Mouse (Mus musculus) forebrain, embryonic 14.5 days (tissue): ENCODE measurements at regions not wholly inside any gene's neighbourhood (a gene's known extent, or its start where the extent isn't known, plus 50 kb on each side); places are given as distances from the start of the nearest gene placed in this dataset.

Experiments
- ATAC-seq: fragments of 200-750 bp; cut with Nextera tagmentation; 2 replicates; pipeline ENCODE4 v1.8.0; 2017; ENCODE audit warnings: mild to moderate bottlenecking, moderate library complexity
- DNase-seq: peaks from one replicate; pipeline ENCODE4 v3.0.0-alpha.2; 2015; ENCODE audit warnings: low spot score
- H3K27ac ChIP-seq: fragments of 300-500 bp; sonication (generic); 2 replicates; pipeline ENCODE4 v1.5.1; 2014; ENCODE audit warnings: low read depth, mild to moderate bottlenecking, control low read depth, low read length, moderate library complexity
- H3K27me3 ChIP-seq: fragments of 300-500 bp; sonication (generic); replicated peaks from 2 replicates; pipeline ENCODE4 v1.6.1; 2014; ENCODE audit warnings: low read length, control low read depth, mixed read lengths; ENCODE audit not compliant: control insufficient read depth, insufficient read depth
- H3K36me3 ChIP-seq: fragments of 300-500 bp; sonication (generic); 2 replicates; pipeline ENCODE4 v1.6.1; 2014; ENCODE audit warnings: low read length, control low read depth; ENCODE audit not compliant: control insufficient read depth, insufficient read depth
- H3K4me1 ChIP-seq: fragments of 300-500 bp; sonication (generic); 2 replicates; pipeline ENCODE4 v1.6.1; 2014; ENCODE audit warnings: antibody characterized with exemption, low read length, control low read depth; ENCODE audit not compliant: control insufficient read depth, insufficient read depth
- H3K4me2 ChIP-seq: fragments of 300-500 bp; sonication (generic); 2 replicates; pipeline ENCODE4 v1.6.1; 2014; ENCODE audit warnings: mild to moderate bottlenecking, control low read depth, low read length
- H3K4me3 ChIP-seq: fragments of 300-500 bp; sonication (generic); 2 replicates; pipeline ENCODE4 v1.5.1; 2014; ENCODE audit warnings: low read depth, low read length, control low read depth
- H3K9ac ChIP-seq: fragments of 300-500 bp; sonication (generic); 2 replicates; pipeline ENCODE4 v1.6.1; 2014; ENCODE audit warnings: mild to moderate bottlenecking, low read length, control low read depth, moderate library complexity
- H3K9me3 ChIP-seq: fragments of 300-500 bp; sonication (generic); replicated peaks from 2 replicates; pipeline ENCODE4 v1.6.1; 2016; ENCODE audit warnings: low read length, control low read depth, mixed read lengths; ENCODE audit not compliant: control insufficient read depth
- WGBS: fragments of 180-500 bp; shearing (Covaris S2); extraction: QIAGEN DNeasy Blood & Tissue Kit; methylation state at CpG from one replicate; pipeline ENCODE4 v1.1.7; 2014; 5-methylcytosine and 5-hydroxymethylcytosine counted together

- Histone ChIP-seq H3K9ac (no peak overlapping the region), H3K27ac (no peak overlapping the region), H3K36me3 (no peaks in the 10 kb centered on the region), H3K4me3 (no peak overlapping the region), H3K9me3 (no peaks in the 10 kb centered on the region), H3K27me3 (no peaks in the 10 kb centered on the region), H3K4me2 (no peak overlapping the region), H3K4me1 (no peaks in the 10 kb centered on the region)
- WGBS, result 82% methylated on average over 4 of the region's 4 CpGs
- ATAC-seq (no peak), DNase-seq (no peak)
These were observed 426.8 kb downstream of the Tns3 start for GRCm38 (mm10) chr11:8237556-8237955.

DNA sequence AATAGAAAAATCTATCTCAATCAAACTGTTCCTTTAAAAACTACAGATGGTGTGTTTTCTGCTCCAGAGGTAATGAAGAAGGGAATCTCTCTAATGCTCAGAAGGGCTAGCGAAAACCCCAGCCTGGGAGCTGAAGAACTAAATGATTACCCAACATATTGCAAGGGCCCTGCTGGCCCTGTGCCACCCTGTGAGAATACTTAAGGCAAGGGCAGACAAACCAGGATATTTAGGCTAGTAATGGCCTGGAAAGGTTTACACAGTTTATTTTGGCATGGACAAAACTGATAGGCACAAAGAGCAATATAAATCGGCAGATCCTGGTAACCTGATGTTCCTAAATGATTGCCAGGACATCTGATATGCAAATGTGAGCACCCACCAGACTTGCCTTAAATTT, 428.3 kb downstream of the Tns3 start:
- no peak overlapping the region for H3K27ac ChIP-seq
- no peak overlapping the region for H3K4me2 ChIP-seq
- no peaks in the 10 kb centered on the region for H3K4me1 ChIP-seq
- WGBS, result 76% methylated on average over 2 of the region's 2 CpGs
- no peaks in the 10 kb centered on the region for H3K27me3 ChIP-seq
- no peak for ATAC-seq
- H3K36me3 ChIP-seq, result no peaks in the 10 kb centered on the region
- no peak overlapping the region for H3K9ac ChIP-seq
- H3K4me3 ChIP-seq, result no peak overlapping the region
- no peaks in the 10 kb centered on the region for H3K9me3 ChIP-seq
- DNase-seq, result peak; percentile 11

DNA sequence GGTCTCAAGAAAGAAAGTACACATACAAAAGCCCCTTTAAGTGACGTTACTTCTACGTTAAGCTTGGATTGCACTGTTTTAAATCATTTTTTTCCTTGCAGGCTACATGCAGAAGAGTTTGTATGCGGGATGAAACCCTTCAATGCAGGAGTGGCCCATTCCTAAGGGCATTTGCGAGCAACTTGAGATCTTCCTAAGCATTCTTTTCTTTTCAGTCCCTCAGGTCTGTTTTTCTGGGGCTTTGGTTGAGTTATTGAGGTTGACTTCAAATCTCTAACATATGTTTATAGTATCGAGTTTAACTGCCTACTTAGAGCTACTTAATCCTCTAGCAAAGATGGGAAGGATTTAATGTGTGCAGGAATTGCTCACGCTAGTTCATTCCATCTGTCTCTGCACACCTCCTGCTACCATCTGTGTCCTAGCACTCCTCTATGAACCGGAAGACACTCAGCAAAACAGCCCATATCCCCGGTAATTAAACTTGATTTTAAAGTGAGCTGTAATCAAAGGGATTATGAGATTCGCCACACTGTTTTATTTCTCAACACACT, 431.6 kb downstream of the Tns3 start:
- no peak overlapping the region for H3K4me3 ChIP-seq
- ATAC-seq (no peak), DNase-seq (no peak)
- H3K4me1 ChIP-seq, result 0 out of 2 replicates have a peak, but pooled peaks cover 2% of the 10 kb centered on the region
- H3K4me2 ChIP-seq, result no peak overlapping the region
- no peaks in the 10 kb centered on the region for H3K36me3 ChIP-seq
- no peak overlapping the region for H3K27ac ChIP-seq
- H3K27me3 ChIP-seq, result no peaks in the 10 kb centered on the region
- no peak overlapping the region for H3K9ac ChIP-seq
- H3K9me3 ChIP-seq, result no peaks in the 10 kb centered on the region
- WGBS, result 71% methylated on average over 9 of the region's 9 CpGs

DNA sequence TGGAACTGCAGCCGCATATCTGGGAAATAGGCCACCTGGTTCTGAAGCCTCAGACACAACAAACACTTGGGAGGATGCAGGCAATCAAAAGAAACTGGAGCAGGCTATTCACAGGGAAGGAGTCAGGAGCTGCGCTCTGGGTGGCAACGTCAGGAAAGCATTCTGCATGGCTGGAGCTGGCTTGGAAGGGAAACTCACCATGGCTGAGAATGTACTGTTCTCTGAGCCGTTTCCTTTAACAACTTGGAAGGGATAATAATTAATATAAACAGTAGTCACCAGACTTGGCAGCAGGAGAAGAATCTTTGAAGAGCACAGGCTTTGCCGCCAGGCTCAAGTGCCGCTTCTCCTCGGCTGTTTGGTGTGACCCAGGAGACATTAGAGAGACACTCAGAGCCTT, 434.5 kb downstream of the Tns3 start:
- no peak for ATAC-seq
- 69% methylated on average over 7 of the region's 7 CpGs for WGBS

GRCm38 (mm10) chr11:8227772-8228425, 436.4 kb downstream of the Tns3 start:
- DNase-seq (no peak), ATAC-seq (no peak)
- Histone ChIP-seq H3K4me3 (no peak overlapping the region), H3K27me3 (no peaks in the 10 kb centered on the region), H3K36me3 (no peaks in the 10 kb centered on the region), H3K9ac (no peak overlapping the region), H3K4me2 (no peak overlapping the region), H3K9me3 (no peaks in the 10 kb centered on the region), H3K27ac (no peak overlapping the region), H3K4me1 (0 out of 2 replicates have a peak, but pooled peaks cover 2% of the 10 kb centered on the region)
- 41% methylated on average over 8 of the region's 8 CpGs for WGBS

More for the DNA sequence above, 434.5 kb downstream of the Tns3 start:
- H3K4me3 ChIP-seq, result no peak overlapping the region
- H3K36me3 ChIP-seq, result no peaks in the 10 kb centered on the region
- no peaks in the 10 kb centered on the region for H3K27me3 ChIP-seq
- H3K4me2 ChIP-seq, result no peak overlapping the region
- 0 out of 2 replicates have a peak, but pooled peaks cover 2% of the 10 kb centered on the region for H3K4me1 ChIP-seq
- no peak overlapping the region for H3K27ac ChIP-seq
- DNase-seq, result no peak
- H3K9me3 ChIP-seq, result no peaks in the 10 kb centered on the region
- H3K9ac ChIP-seq, result no peak overlapping the region

DNA sequence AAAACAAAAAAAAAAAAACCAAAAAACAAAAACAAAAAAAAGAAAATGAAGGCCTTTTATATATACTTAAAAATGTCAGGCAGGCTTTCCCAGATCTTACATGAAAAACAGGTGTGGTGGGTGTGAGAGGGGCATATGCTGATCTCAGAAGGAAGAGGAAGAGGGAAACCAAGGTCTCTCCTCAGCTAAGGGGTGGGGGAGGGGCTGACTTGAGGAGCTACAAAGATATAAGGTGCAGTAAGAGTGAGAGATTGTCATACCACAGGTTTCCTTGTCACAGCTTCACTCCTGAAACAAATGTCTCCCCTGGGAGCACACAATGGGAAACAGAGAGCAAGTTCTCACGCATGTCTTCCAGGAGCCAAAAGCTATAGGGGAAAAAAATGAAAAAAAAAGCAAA, 440.0 kb downstream of the Tns3 start:
- ATAC-seq, result no peak
- Histone ChIP-seq H3K9me3 (no peaks in the 10 kb centered on the region), H3K9ac (no peak overlapping the region), H3K4me1 (0 out of 2 replicates have a peak, but pooled peaks cover 2% of the 10 kb centered on the region), H3K27me3 (no peaks in the 10 kb centered on the region), H3K4me3 (no peak overlapping the region), H3K4me2 (no peak overlapping the region), H3K27ac (no peak overlapping the region), H3K36me3 (no peaks in the 10 kb centered on the region)
- 93% methylated on average over 1 of the region's 1 CpGs for WGBS
- DNase-seq, result no peak

DNA sequence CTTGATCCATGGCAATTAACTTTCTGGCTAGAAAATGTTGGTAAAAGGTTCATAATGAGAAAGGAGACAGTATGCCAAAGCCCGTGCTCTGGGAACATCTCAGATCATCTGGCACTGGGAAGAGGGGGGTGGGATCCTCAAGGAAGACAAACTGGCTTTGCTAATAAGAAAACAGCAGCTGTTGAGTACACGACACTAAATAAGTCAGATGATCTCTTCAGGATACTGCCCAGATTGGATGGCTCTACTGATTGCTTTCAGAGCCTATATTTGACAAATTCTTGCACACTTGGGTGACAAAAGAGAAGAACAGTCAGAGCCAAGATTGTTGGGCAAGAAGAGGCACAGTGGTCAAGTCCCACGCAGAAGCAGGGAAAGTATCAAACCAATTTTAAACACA, 443.7 kb downstream of the Tns3 start:
- Histone ChIP-seq H3K4me3 (no peak overlapping the region), H3K4me1 (no peaks in the 10 kb centered on the region), H3K27ac (no peak overlapping the region), H3K4me2 (no peak overlapping the region), H3K27me3 (no peaks in the 10 kb centered on the region), H3K36me3 (no peaks in the 10 kb centered on the region), H3K9me3 (no peaks in the 10 kb centered on the region), H3K9ac (no peak overlapping the region)
- WGBS, result 67% methylated on average over 3 of the region's 3 CpGs
- ATAC-seq, result no peak
- DNase-seq, result no peak

DNA sequence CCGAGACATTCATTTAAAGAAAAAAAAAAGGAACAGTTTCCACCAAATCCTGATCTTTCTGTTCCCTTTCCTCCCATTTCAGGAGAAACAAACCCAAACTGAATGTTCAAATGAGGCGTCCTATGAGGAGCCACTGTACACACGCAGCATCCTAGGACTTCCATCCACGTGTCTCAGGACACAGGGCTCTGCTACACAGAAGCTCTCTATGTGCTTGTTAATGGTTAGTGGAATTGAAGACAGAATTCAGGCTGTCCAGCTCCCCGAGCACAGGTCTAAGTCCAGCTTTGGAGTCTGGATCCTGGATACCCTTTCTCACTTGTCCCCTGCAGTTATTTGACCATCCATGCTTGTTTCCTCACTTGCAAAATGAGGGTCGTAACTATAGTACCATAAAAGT, 444.4 kb downstream of the Tns3 start:
- Histone ChIP-seq H3K4me1 (no peaks in the 10 kb centered on the region), H3K27me3 (no peaks in the 10 kb centered on the region), H3K9me3 (no peaks in the 10 kb centered on the region), H3K36me3 (no peaks in the 10 kb centered on the region), H3K4me3 (no peak overlapping the region), H3K27ac (no peak overlapping the region), H3K9ac (no peak overlapping the region), H3K4me2 (no peak overlapping the region)
- ATAC-seq (no peak), DNase-seq (no peak)
- WGBS, result 88% methylated on average over 6 of the region's 6 CpGs

GRCm38 (mm10) chr11:8215634-8216033, 448.7 kb downstream of the Tns3 start:
- no peak for ATAC-seq
- Histone ChIP-seq H3K36me3 (no peaks in the 10 kb centered on the region), H3K9me3 (no peaks in the 10 kb centered on the region), H3K4me3 (no peak overlapping the region), H3K4me2 (no peak overlapping the region), H3K4me1 (no peaks in the 10 kb centered on the region), H3K27me3 (no peaks in the 10 kb centered on the region), H3K9ac (no peak overlapping the region), H3K27ac (no peak overlapping the region)
- 48% methylated on average over 7 of the region's 7 CpGs for WGBS
- peak; percentile 23 for DNase-seq
